Mouse (Mus musculus): ENCODE measurements at regions not wholly inside any gene's neighbourhood (a gene's known extent, or its start where the extent isn't known, plus 50 kb on each side); places are given as distances from the start of the nearest gene placed in this dataset.

- in situ Hi-C loops (cut with MboI, MseI), result no loop called here
Observed at GRCm38 (mm10) chr4:45587202-45587601, 54.9 kb upstream of the Shb start.

DNA sequence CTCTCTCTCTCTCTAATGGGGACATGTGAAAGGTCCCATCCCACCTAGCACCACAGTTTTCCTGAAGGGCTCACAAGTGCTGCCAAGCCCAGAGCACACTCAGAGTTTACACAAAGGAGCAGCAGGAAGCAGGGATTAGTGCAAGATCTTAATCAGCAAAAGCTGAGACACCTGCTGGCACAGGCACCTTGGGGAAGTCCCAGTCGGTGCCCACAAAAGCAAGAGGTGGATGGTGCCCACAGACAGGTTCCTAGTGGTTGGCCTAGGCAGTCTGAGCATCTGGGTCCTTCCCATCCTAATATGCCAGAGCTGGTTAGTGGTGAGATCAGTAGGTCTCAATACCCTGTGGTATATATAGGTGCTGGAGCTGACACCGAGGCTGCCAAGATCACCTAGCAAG, 54.0 kb upstream of the Shb start:
- in situ Hi-C loops (cut with MboI, MseI), result no loop called here

DNA sequence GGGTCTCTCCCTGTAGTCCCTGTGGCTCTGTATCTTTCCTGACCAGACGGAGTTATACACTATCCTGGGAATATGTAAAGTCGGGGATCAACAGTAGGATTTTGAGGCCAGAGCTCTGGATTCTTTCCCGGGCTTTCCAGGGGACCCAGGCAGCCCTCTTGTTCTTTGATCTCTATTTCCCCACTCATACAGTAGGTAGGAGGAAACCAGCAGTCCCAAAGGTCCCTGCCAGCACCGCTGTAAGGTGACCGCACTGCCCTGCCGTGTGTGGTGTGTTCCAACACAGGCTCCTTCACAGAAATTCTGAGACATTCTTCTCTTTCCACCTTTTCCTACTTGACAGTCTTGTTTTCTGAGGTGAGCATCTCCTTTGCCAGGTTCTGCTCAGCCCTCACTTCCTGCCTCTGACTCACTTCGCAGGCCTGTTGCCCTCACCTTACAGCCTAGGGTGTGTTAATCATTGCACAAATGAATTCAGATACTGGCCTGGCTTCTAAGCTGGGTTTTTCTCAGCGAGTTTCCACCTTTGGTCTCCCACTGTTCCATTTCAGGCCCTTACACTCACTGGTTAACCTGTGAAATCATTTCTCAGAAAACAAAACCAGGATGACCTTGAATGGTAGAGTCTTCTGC, 53.0 kb upstream of the Shb start:
- in situ Hi-C loops (cut with MboI, MseI), result no loop called here

GRCm38 (mm10) chr4:45583966-45584365, 51.7 kb upstream of the Shb start:
- in situ Hi-C loops (cut with MboI, MseI), result no loop called here

DNA sequence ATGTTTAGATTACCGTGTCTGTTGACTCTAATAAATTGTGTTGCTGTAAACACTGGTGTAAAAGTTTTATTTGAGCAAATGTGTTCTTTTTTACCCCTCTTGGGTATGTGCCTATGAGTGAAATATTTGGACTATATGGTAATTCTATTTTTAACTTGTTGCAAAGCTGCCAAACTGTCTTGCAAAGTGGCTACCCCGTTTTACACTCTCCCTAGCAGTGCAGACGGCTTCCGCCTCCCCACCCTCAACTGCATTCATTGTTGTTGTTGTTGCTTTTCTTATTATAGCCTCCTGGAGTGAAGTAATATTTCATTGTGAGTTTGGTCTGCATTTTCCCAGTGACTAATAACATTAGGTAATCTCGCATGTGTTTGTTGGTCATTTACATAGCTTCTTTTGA, 50.2 kb upstream of the Shb start:
- in situ Hi-C loops (cut with MboI, MseI), result no loop called here

All from regulatory T cell (primary cell).